Mouse (Mus musculus): ENCODE measurements around the gene Uqcr10.

- TF ChIP-seq CTCF (IDR thresholded peaks at IDR 0.05; ENCODE audit: insufficient read depth, low read length) (no peak), POLR2A (IDR thresholded peaks at IDR 0.05; ENCODE audit: borderline replicate concordance, extremely low read depth, low read depth, low read length) (no peak)
Measured at GRCm38 (mm10) chr11:4677250-4677872, 26.8 kb downstream of the Uqcr10 start.
